Mouse (Mus musculus): ENCODE data around the gene Saa2.

GRCm38 (mm10) chr7:46710390-46710844 is 41.2 kb upstream of the Saa2 start, which contains the start of gene Saal1:
- peak; percentile 28 for TF ChIP-seq POLR2A (IDR thresholded peaks at IDR 0.05; ENCODE audit: low read depth, low read length)
- peak; percentile 79 for TF ChIP-seq CTCF (conservative IDR thresholded peaks at IDR 0.05; ENCODE audit: insufficient read depth, insufficient read length, low read depth, low read length)

Data from kidney, adult 2 months (tissue).